Mouse (Mus musculus) embryonic fibroblast, embryonic 13.5 days (primary cell): ENCODE measurements around the gene Pcsk5.

Source experiments
- CTCF ChIP-seq: IDR thresholded peaks from 2 replicates; pipeline ENCODE4 v1.5.1; 2011; ENCODE audit warnings: mild to moderate bottlenecking, control low read depth, low read length, moderate library complexity, borderline replicate concordance; ENCODE audit not compliant: insufficient read depth
- POLR2A ChIP-seq: IDR thresholded peaks from 2 replicates; pipeline ENCODE4 v1.6.1; 2011; ENCODE audit warnings: low read depth, mild to moderate bottlenecking, control low read depth, low read length, moderate library complexity

- TF ChIP-seq CTCF (no peak), POLR2A (no peak)
Measured at GRCm38 (mm10) chr19:17592790-17593189, 244.6 kb downstream of the Pcsk5 start.
